Mouse (Mus musculus) layer of hippocampus, postnatal 25 days (tissue): Measurements from ENCODE around the gene Fbxl18. TPM values are rescaled to one million over a fixed set of nuclear protein-coding genes. Genes with fewer than 3 reads are reported as not detected.
"Not testable (repeated sequence)": the region's sequence is repeated elsewhere in the genome, so short reads cannot be mapped to it uniquely, and the experiment has no call there.

Experiments used
- DNase-seq, 2 experiments: peaks; one replicate each; pipeline ENCODE4 v3.0.0; 2022; ENCODE audit warnings: mixed read lengths in 2 of 2, low spot score in 1 of 2; ENCODE audit errors: extremely low spot score in 1 of 2
- total RNA-seq, 2 experiments: library from RNA; stranded (reverse); gene quantifications; 2 replicates each; pipeline ENCODE4 v1.2.3; 2021

Fbxl18 gene
- total RNA-seq, 2 experiments from 2014 or later, result 37.4 to 40.0 TPM

- DNase-seq, result no peak
Measured at GRCm38 (mm10) chr5:142901846-142902505, 6.8 kb upstream of the Fbxl18 start.

GRCm38 (mm10) chr5:142901355-142901802 is 6.2 kb upstream of the Fbxl18 start:
- DNase-seq, result no peak

- no peak for DNase-seq
Measured at GRCm38 (mm10) chr5:142900651-142901050, 5.4 kb upstream of the Fbxl18 start.

- no peak for DNase-seq
Measured at GRCm38 (mm10) chr5:142899932-142900533, 4.8 kb upstream of the Fbxl18 start.

GRCm38 (mm10) chr5:142899057-142899601 is 3.9 kb upstream of the Fbxl18 start:
- peak; percentile 30 to 50 for DNase-seq

- no peak for DNase-seq
Measured at GRCm38 (mm10) chr5:142898316-142898715, 3.1 kb upstream of the Fbxl18 start.

- DNase-seq, result no peak
Measured at GRCm38 (mm10) chr5:142897568-142898248, 2.5 kb upstream of the Fbxl18 start.

- DNase-seq, result no peak
Measured at GRCm38 (mm10) chr5:142896713-142897112, 1.5 kb upstream of the Fbxl18 start.

- no peak for DNase-seq
Measured at GRCm38 (mm10) chr5:142896192-142896591, 971 bp upstream of the Fbxl18 start.

GRCm38 (mm10) chr5:142891396-142891795 is 3.8 kb downstream of the Fbxl18 start:
- DNase-seq, result no peak

- not testable (repeated sequence) for DNase-seq
Measured at GRCm38 (mm10) chr5:142887533-142887932, 7.7 kb downstream of the Fbxl18 start.

GRCm38 (mm10) chr5:142886761-142887160 is 8.5 kb downstream of the Fbxl18 start:
- no peak for DNase-seq

- DNase-seq, result no peak
Measured at GRCm38 (mm10) chr5:142886181-142886580, 9.0 kb downstream of the Fbxl18 start.

GRCm38 (mm10) chr5:142882471-142882870 is 12.8 kb downstream of the Fbxl18 start:
- DNase-seq, result no peak

- no peak for DNase-seq
Measured at GRCm38 (mm10) chr5:142881936-142882335, 13.3 kb downstream of the Fbxl18 start.

- no peak for DNase-seq
Measured at GRCm38 (mm10) chr5:142880806-142881516, 14.3 kb downstream of the Fbxl18 start.

GRCm38 (mm10) chr5:142880246-142880645 is 15.0 kb downstream of the Fbxl18 start:
- peak in 1 of 2 experiments; percentile 53 for DNase-seq

- DNase-seq, result peak in 1 of 2 experiments; percentile 82
Measured at GRCm38 (mm10) chr5:142879318-142880175, 15.7 kb downstream of the Fbxl18 start.

GRCm38 (mm10) chr5:142878570-142878969 is 16.7 kb downstream of the Fbxl18 start:
- DNase-seq, result peak in 1 of 2 experiments; percentile 40
